Mouse (Mus musculus) erythroblast, embryonic 14.5 days (primary cell): Measurements from ENCODE around the gene Hao1. TPM values are rescaled to one million over a fixed set of nuclear protein-coding genes. Genes with fewer than 3 reads are reported as not detected.

Experiments
- H3K27me3 ChIP-seq: 2 replicates; pipeline ENCODE4 v1.6.1; 2012; ENCODE audit warnings: inconsistent platforms; ENCODE audit not compliant: control insufficient read depth
- H3K36me3 ChIP-seq: 2 replicates; pipeline ENCODE4 v1.6.1; 2012; ENCODE audit warnings: mild to moderate bottlenecking, inconsistent platforms; ENCODE audit not compliant: control insufficient read depth
- H3K4me1 ChIP-seq: 2 replicates; pipeline ENCODE4 v1.6.1; 2012; ENCODE audit warnings: inconsistent platforms; ENCODE audit not compliant: control insufficient read depth
- H3K4me3 ChIP-seq: replicated peaks from 2 replicates; pipeline ENCODE3; 2012; ENCODE audit warnings: moderate library complexity, mild to moderate bottlenecking, inconsistent platforms
- H3K9me3 ChIP-seq: 2 replicates; pipeline ENCODE4 v1.6.1; 2012; ENCODE audit warnings: low read length, inconsistent platforms, mixed read lengths; ENCODE audit not compliant: control insufficient read depth
- GATA1 ChIP-seq: IDR thresholded peaks from 2 replicates; pipeline ENCODE4 v1.6.1; 2012; ENCODE audit warnings: low read length, inconsistent platforms, mixed read lengths
- TAL1 ChIP-seq: IDR thresholded peaks from 3 replicates; pipeline ENCODE4 v1.6.1; 2012; ENCODE audit warnings: low read length, inconsistent platforms, mixed read lengths
- polyA plus RNA-seq: library from polyadenylated mRNA; stranded (reverse); fragments of >175 nt; gene quantifications from 2 replicates; pipeline ENCODE4 v1.2.3, GENCODE M21; 2012

Hao1 gene
- polyA plus RNA-seq, 1 experiment = not detected

DNA sequence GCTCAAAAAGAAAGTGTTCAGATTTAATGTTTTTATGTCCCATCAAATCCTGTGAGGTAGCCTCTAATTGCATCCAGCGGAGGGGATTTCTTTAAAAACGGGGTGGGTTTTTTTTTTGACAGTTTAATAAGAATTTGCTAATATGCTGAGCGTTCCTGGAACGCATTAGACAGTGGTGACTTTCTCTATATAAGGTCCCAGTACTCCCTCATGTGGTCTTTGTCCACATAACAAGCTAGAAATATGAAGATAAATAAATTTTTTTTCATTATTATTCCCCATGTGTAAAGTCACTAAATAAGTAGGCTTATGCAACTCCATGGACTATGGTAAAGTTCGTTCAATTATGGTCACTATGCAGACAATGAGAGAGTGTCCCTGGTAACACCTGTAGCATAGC lies 13.1 kb downstream of the Hao1 start:
- H3K4me1 ChIP-seq = no peaks in the 10 kb centered on the region
- TF ChIP-seq GATA1 (no peak), TAL1 (no peak)
- H3K27me3 ChIP-seq = no peaks in the 10 kb centered on the region
- no peak overlapping the region for H3K4me3 ChIP-seq
- no peaks in the 10 kb centered on the region for H3K9me3 ChIP-seq
- no peaks in the 10 kb centered on the region for H3K36me3 ChIP-seq

GRCm38 (mm10) chr2:134538451-134538850 lies 15.7 kb downstream of the Hao1 start:
- Histone ChIP-seq H3K4me1 (no peaks in the 10 kb centered on the region), H3K27me3 (no peaks in the 10 kb centered on the region), H3K9me3 (no peaks in the 10 kb centered on the region), H3K36me3 (no peaks in the 10 kb centered on the region), H3K4me3 (no peak overlapping the region)
- no peak for TF ChIP-seq TAL1
- no peak for TF ChIP-seq GATA1

GRCm38 (mm10) chr2:134528122-134528810 lies 25.9 kb downstream of the Hao1 start:
- no peaks in the 10 kb centered on the region for H3K9me3 ChIP-seq
- no peaks in the 10 kb centered on the region for H3K27me3 ChIP-seq
- H3K4me3 ChIP-seq = no peak overlapping the region
- TF ChIP-seq TAL1 (no peak), GATA1 (no peak)
- no peaks in the 10 kb centered on the region for H3K36me3 ChIP-seq
- no peaks in the 10 kb centered on the region for H3K4me1 ChIP-seq

DNA sequence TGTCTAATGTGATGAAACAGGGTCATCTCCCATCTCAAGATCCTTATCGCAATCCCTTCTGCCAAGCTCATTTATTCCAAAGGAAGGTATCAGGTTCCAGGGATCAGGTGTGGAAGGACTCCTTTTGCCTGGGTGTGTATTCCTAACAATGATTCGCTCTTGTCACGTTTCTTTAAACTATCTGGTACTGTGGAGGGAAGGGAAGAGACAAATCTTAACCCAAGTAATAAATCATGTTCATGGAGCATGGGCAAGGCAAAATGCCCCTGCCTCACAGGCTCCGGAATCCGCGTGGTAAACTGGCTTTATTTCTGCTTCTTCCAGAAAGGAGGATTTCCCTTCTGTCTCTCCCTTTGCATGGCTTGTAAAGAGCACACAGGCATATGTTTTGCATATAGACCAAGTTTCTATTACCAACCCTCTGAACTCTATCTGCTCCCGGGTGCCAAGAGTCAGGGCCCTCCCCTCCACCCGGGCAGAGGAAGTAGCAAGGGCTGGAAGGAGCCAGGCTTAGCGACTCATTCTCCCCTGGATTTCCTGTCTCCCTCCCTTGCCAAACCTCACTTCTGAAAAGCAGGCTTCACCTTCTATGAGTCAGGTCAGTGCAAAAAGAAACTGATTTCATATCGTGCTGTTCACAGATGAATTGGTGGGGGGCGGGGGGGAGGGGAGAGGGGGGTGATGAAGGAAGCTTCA lies 26.6 kb downstream of the Hao1 start:
- TF ChIP-seq TAL1 (no peak), GATA1 (no peak)

DNA sequence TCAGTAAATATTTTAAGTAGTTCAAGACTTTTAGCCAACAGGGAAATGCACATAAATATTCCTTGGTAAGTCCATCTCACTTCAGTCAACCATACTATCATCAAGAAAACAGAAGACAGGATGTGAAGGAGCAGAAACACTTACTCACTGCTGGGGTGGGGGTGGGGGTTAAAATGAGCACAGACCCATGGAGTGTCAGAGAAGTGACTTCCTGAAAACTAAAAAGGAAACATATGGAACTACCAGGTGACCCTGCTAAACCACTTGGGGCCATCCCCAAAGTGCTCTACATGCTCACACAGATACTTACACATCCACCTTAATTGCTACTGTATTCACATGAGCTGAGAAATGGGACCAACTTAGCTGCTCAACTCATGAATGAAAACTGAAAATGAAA lies 36.1 kb downstream of the Hao1 start:
- H3K27me3 ChIP-seq = no peaks in the 10 kb centered on the region
- no peak overlapping the region for H3K4me3 ChIP-seq
- no peak for TF ChIP-seq GATA1
- TF ChIP-seq TAL1 = no peak
- H3K36me3 ChIP-seq = no peaks in the 10 kb centered on the region
- H3K4me1 ChIP-seq = no peaks in the 10 kb centered on the region
- no peaks in the 10 kb centered on the region for H3K9me3 ChIP-seq

More for the DNA sequence above, 26.6 kb downstream of the Hao1 start:
- Histone ChIP-seq H3K4me1 (no peaks in the 10 kb centered on the region), H3K36me3 (no peaks in the 10 kb centered on the region), H3K4me3 (no peak overlapping the region), H3K27me3 (no peaks in the 10 kb centered on the region), H3K9me3 (no peaks in the 10 kb centered on the region)

- TF ChIP-seq GATA1 (no peak), TAL1 (no peak)
- H3K4me3 ChIP-seq = no peak overlapping the region
- H3K9me3 ChIP-seq = no peaks in the 10 kb centered on the region
- no peaks in the 10 kb centered on the region for H3K36me3 ChIP-seq
- H3K4me1 ChIP-seq = no peaks in the 10 kb centered on the region
- H3K27me3 ChIP-seq = no peaks in the 10 kb centered on the region
Measured at GRCm38 (mm10) chr2:134499777-134500176, 54.4 kb downstream of the Hao1 start.

GRCm38 (mm10) chr2:134498450-134498849 lies 55.7 kb downstream of the Hao1 start:
- Histone ChIP-seq H3K9me3 (no peaks in the 10 kb centered on the region), H3K27me3 (no peaks in the 10 kb centered on the region), H3K36me3 (no peaks in the 10 kb centered on the region), H3K4me3 (no peak overlapping the region), H3K4me1 (no peaks in the 10 kb centered on the region)
- TF ChIP-seq TAL1 (no peak), GATA1 (no peak)

DNA sequence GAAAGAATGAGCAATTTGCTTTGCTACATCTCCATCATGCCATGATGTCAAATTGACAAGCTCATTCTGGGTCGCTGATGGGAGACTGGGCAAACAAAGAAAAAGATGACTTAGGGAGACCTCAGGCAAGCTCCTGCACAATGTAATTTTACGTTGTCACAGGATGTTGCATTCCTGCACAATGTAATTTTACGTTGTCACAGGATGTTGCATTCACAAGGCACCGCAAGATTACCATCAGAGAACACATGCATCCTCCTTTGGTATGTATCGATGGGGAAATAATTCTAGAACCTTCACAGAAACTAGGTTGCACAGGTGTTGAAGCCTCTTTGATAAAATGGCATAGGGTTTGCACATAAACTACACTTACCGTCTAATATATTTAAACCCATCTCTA lies 65.5 kb downstream of the Hao1 start:
- TF ChIP-seq TAL1 (no peak), GATA1 (no peak)
- Histone ChIP-seq H3K4me3 (no peak overlapping the region), H3K9me3 (no peaks in the 10 kb centered on the region), H3K4me1 (no peaks in the 10 kb centered on the region), H3K36me3 (no peaks in the 10 kb centered on the region), H3K27me3 (no peaks in the 10 kb centered on the region)

DNA sequence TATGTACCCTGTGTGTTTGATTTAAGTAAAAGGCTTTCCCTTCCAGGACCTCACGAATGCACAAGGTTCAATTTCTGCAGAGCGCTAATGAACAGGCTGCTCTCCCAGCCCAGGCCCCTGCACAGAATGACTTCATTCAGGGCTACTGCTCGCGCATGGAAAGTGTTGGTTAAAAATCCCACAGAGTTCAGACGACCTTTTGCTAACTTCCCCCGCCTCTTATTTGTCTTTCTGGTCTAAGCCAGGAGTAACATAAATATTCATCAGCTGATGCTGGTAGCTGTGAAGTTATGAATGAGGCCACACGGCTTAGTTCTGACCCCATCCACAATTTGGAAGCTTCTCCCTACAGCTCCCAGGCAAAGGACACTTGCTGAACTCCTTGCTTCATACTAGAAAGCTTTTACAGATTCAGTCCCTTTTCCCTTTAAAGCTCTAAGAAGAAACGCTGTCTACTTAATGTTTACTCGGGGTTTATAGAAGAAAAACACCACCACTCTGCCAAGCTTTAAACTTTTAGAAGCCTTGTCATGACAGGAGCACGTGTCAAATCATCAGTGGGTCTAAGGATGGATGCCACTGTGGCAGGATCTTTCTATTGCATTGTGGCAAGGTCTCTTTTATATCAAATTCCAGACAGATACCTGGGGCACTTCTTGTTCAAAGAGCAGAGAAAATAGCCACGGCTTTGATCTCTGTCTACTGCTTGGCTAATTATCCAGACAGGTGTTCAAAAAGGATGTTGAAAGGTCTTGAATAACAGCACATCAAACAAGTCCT lies 67.9 kb downstream of the Hao1 start:
- Histone ChIP-seq H3K4me3 (no peak overlapping the region), H3K27me3 (no peaks in the 10 kb centered on the region), H3K36me3 (no peaks in the 10 kb centered on the region), H3K9me3 (no peaks in the 10 kb centered on the region), H3K4me1 (no peaks in the 10 kb centered on the region)
- TF ChIP-seq GATA1 (no peak), TAL1 (no peak)
